Mouse (Mus musculus): ENCODE results near the gene Ice2. TPM values are rescaled to one million over a fixed set of nuclear protein-coding genes. Genes with fewer than 3 reads are reported as not detected.

Gene Ice2
- polyA plus RNA-seq, 2 experiments, result 4.0 to 6.7 TPM

GRCm38 (mm10) chr9:69456406-69457075, 58.8 kb downstream of the Ice2 start:
- 66% methylated on average over 15 of the region's 15 CpGs for WGBS (ENCODE audit: insufficient replicate concordance)
- Histone ChIP-seq H3K4me2 (ENCODE audit: low read depth) (no peak overlapping the region), H3K9me3 (ENCODE audit: control insufficient read depth, low read length) (no peaks in the 10 kb centered on the region), H3K9ac (replicated peaks) (no peak overlapping the region), H3K4me3 (ENCODE audit: insufficient read depth in 1 of 2, low read depth in 2 of 2, low read length in 2 of 2) (no peak overlapping the region), H3K27me3 (ENCODE audit: control insufficient read depth, insufficient read depth, low read length) (no peaks in the 10 kb centered on the region), H3K4me1 (replicated peaks; ENCODE audit: control insufficient read depth in 2 of 2, insufficient read depth in 2 of 2, low read length in 1 of 2) (peaks cover 0 to 35% of the 10 kb centered on the region in 2 experiments; a peak in 3 of 4 replicates), H3K27ac (no peak overlapping the region), H3K36me3 (replicated peaks; ENCODE audit: control insufficient read depth, insufficient read depth, low read depth) (no peaks in the 10 kb centered on the region)
- ATAC-seq (ENCODE audit: insufficient read depth) (no peak), DNase-seq (ENCODE audit: low read depth in 3 of 3, low spot score in 3 of 3) (no peak)
- TF ChIP-seq CTCF (IDR thresholded peaks at IDR 0.05; ENCODE audit: low read depth) (no peak), EP300 (IDR thresholded peaks at IDR 0.05; ENCODE audit: low read depth) (no peak)

- WGBS (ENCODE audit: insufficient replicate concordance), result 71% methylated on average over 3 of the region's 3 CpGs
- H3K4me1 ChIP-seq (replicated peaks; ENCODE audit: control insufficient read depth in 2 of 2, insufficient read depth in 2 of 2, low read length in 1 of 2), result peaks cover 0 to 35% of the 10 kb centered on the region in 2 experiments; a peak in 3 of 4 replicates
- ATAC-seq (ENCODE audit: insufficient read depth), result no peak
- DNase-seq (ENCODE audit: low read depth in 3 of 3, low spot score in 3 of 3), result no peak
- H3K4me3 ChIP-seq (ENCODE audit: insufficient read depth in 1 of 2, low read depth in 2 of 2, low read length in 2 of 2), result no peak overlapping the region
- H3K27ac ChIP-seq, result no peak overlapping the region
- no peaks in the 10 kb centered on the region for H3K9me3 ChIP-seq (ENCODE audit: control insufficient read depth, low read length)
- H3K9ac ChIP-seq (replicated peaks), result no peak overlapping the region
- no peaks in the 10 kb centered on the region for H3K36me3 ChIP-seq (replicated peaks; ENCODE audit: control insufficient read depth, insufficient read depth, low read depth)
- no peak overlapping the region for H3K4me2 ChIP-seq (ENCODE audit: low read depth)
- no peaks in the 10 kb centered on the region for H3K27me3 ChIP-seq (ENCODE audit: control insufficient read depth, insufficient read depth, low read length)
- TF ChIP-seq EP300 (IDR thresholded peaks at IDR 0.05; ENCODE audit: low read depth) (no peak), CTCF (IDR thresholded peaks at IDR 0.05; ENCODE audit: low read depth) (no peak)
Observed at GRCm38 (mm10) chr9:69457143-69457542, 59.4 kb downstream of the Ice2 start.

GRCm38 (mm10) chr9:69457747-69458625, 60.3 kb downstream of the Ice2 start:
- Histone ChIP-seq H3K27ac (no peak overlapping the region), H3K36me3 (replicated peaks; ENCODE audit: control insufficient read depth, insufficient read depth, low read depth) (no peaks in the 10 kb centered on the region), H3K27me3 (ENCODE audit: control insufficient read depth, insufficient read depth, low read length) (no peaks in the 10 kb centered on the region), H3K9ac (replicated peaks) (no peak overlapping the region), H3K9me3 (ENCODE audit: control insufficient read depth, low read length) (no peaks in the 10 kb centered on the region), H3K4me3 (ENCODE audit: insufficient read depth in 1 of 2, low read depth in 2 of 2, low read length in 2 of 2) (no peak overlapping the region), H3K4me2 (ENCODE audit: low read depth) (no peak overlapping the region), H3K4me1 (replicated peaks; ENCODE audit: control insufficient read depth in 2 of 2, insufficient read depth in 2 of 2, low read length in 1 of 2) (peaks cover 0 to 33% of the 10 kb centered on the region in 2 experiments; a peak in 3 of 4 replicates)
- TF ChIP-seq EP300 (IDR thresholded peaks at IDR 0.05; ENCODE audit: low read depth) (no peak), CTCF (IDR thresholded peaks at IDR 0.05; ENCODE audit: low read depth) (no peak)
- 32% methylated on average over 14 of the region's 14 CpGs for WGBS (ENCODE audit: insufficient replicate concordance)
- DNase-seq (ENCODE audit: low read depth in 3 of 3, low spot score in 3 of 3), result peak in 1 of 3 experiments; percentile 38
- ATAC-seq (ENCODE audit: insufficient read depth), result no peak

- no peak overlapping the region for H3K27ac ChIP-seq
- H3K4me2 ChIP-seq (ENCODE audit: low read depth), result no peak overlapping the region
- H3K36me3 ChIP-seq (replicated peaks; ENCODE audit: control insufficient read depth, insufficient read depth, low read depth), result no peaks in the 10 kb centered on the region
- no peaks in the 10 kb centered on the region for H3K9me3 ChIP-seq (ENCODE audit: control insufficient read depth, low read length)
- ATAC-seq (ENCODE audit: insufficient read depth) (no peak), DNase-seq (ENCODE audit: low read depth in 3 of 3, low spot score in 3 of 3) (no peak)
- no peak overlapping the region for H3K9ac ChIP-seq (replicated peaks)
- TF ChIP-seq EP300 (IDR thresholded peaks at IDR 0.05; ENCODE audit: low read depth), result no peak
- no peak for TF ChIP-seq CTCF (IDR thresholded peaks at IDR 0.05; ENCODE audit: low read depth)
- WGBS (ENCODE audit: insufficient replicate concordance), result 28% methylated on average over 2 of the region's 2 CpGs
- H3K27me3 ChIP-seq (ENCODE audit: control insufficient read depth, insufficient read depth, low read length), result no peaks in the 10 kb centered on the region
- H3K4me1 ChIP-seq (replicated peaks; ENCODE audit: control insufficient read depth in 2 of 2, insufficient read depth in 2 of 2, low read length in 1 of 2), result peaks cover 0 to 33% of the 10 kb centered on the region in 2 experiments; a peak in 3 of 4 replicates
- H3K4me3 ChIP-seq (ENCODE audit: insufficient read depth in 1 of 2, low read depth in 2 of 2, low read length in 2 of 2), result no peak overlapping the region
Observed at GRCm38 (mm10) chr9:69458982-69459381, 61.3 kb downstream of the Ice2 start.

- H3K4me2 ChIP-seq (ENCODE audit: low read depth), result no peak overlapping the region
- H3K9me3 ChIP-seq (ENCODE audit: control insufficient read depth, low read length), result no peaks in the 10 kb centered on the region
- TF ChIP-seq EP300 (IDR thresholded peaks at IDR 0.05; ENCODE audit: low read depth), result no peak
- no peak for TF ChIP-seq CTCF (IDR thresholded peaks at IDR 0.05; ENCODE audit: low read depth)
- no peak overlapping the region for H3K9ac ChIP-seq (replicated peaks)
- H3K36me3 ChIP-seq (replicated peaks; ENCODE audit: control insufficient read depth, insufficient read depth, low read depth), result no peaks in the 10 kb centered on the region
- 68% methylated on average over 7 of the region's 7 CpGs for WGBS (ENCODE audit: insufficient replicate concordance)
- ATAC-seq (ENCODE audit: insufficient read depth), result no peak
- H3K27ac ChIP-seq, result no peak overlapping the region
- H3K4me1 ChIP-seq (replicated peaks; ENCODE audit: control insufficient read depth in 2 of 2, insufficient read depth in 2 of 2, low read length in 1 of 2), result peaks cover 0 to 33% of the 10 kb centered on the region in 2 experiments; a peak in 3 of 4 replicates
- DNase-seq (ENCODE audit: low read depth in 3 of 3, low spot score in 3 of 3), result no peak
- H3K27me3 ChIP-seq (ENCODE audit: control insufficient read depth, insufficient read depth, low read length), result no peaks in the 10 kb centered on the region
- H3K4me3 ChIP-seq (ENCODE audit: insufficient read depth in 1 of 2, low read depth in 2 of 2, low read length in 2 of 2), result no peak overlapping the region
Observed at GRCm38 (mm10) chr9:69459876-69460275, 62.2 kb downstream of the Ice2 start.

Measured in liver, embryonic 14.5 days (tissue).